Mouse (Mus musculus) midbrain, embryonic 10.5 days (tissue): ENCODE measurements around the gene Rbfox1. TPM values are rescaled to one million over a fixed set of nuclear protein-coding genes. Genes with fewer than 3 reads are reported as not detected.

Experiments used
- DNase-seq: peaks from one replicate; pipeline ENCODE4 v3.0.0-alpha.2; 2017; ENCODE audit warnings: low spot score
- H3K27ac ChIP-seq: fragments of 300-500 bp; sonication (generic); replicated peaks from 2 replicates; pipeline ENCODE4 v1.5.1; 2016; ENCODE audit warnings: mild to moderate bottlenecking
- H3K27me3 ChIP-seq: fragments of 300-500 bp; sonication (generic); 2 replicates; pipeline ENCODE4 v1.6.1; 2016; ENCODE audit warnings: low read depth, mild to moderate bottlenecking; ENCODE audit not compliant: poor library complexity, severe bottlenecking
- H3K36me3 ChIP-seq: fragments of 300-500 bp; sonication (generic); 2 replicates; pipeline ENCODE4 v1.6.1; 2016; ENCODE audit warnings: mild to moderate bottlenecking, moderate library complexity
- H3K4me1 ChIP-seq: fragments of 300-500 bp; sonication (generic); 2 replicates; pipeline ENCODE4 v1.6.1; 2016
- H3K4me3 ChIP-seq: fragments of 300-500 bp; sonication (generic); 2 replicates; pipeline ENCODE4 v1.5.1; 2016; ENCODE audit warnings: mild to moderate bottlenecking, moderate library complexity
- H3K9me3 ChIP-seq: fragments of 300-500 bp; sonication (generic); replicated peaks from 2 replicates; pipeline ENCODE4 v1.6.1; 2016; ENCODE audit warnings: mild to moderate bottlenecking
- WGBS: fragments of 180-500 bp; shearing (Covaris S2); methylation state at CpG from one replicate; pipeline ENCODE4 v1.1.7; 2016; 5-methylcytosine and 5-hydroxymethylcytosine counted together
- polyA plus RNA-seq: library from polyadenylated mRNA; unstranded; fragments of >200 nt; fragmentation: Nextera tagmentation; extraction: Ambion mirVana; gene quantifications from 2 replicates; pipeline ENCODE4 v1.2.1, GENCODE M21; 2016

The Rbfox1 gene
- polyA plus RNA-seq, 1 experiment from 2014 or later: 2.5 TPM

DNA sequence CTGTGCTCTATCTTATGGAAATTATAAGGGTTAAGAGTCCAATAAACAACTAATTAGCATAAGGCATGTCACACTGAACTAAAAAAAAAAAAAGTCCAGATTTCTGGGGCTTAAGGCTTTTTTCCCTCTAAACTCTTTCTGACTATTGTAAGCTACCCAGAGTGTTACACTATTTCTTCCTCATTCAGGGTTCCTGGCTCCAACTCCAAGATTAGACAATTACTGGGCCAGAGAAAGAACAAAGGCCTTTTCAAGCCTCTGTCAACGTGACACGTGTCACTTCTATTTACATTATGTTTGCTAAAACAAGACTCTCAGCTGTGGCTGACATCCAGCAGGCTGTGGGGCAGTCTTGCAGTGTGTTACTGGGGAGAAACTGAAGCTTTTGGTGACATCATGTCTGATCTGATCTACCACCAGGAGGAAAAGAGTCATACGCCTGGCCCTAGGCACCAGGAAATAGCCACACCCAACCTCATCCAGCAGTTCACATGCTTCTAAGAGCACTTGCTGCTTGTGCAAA is 536.5 kb downstream of the Rbfox1 start:
- Histone ChIP-seq H3K27ac (no peak overlapping the region), H3K27me3 (no peaks in the 10 kb centered on the region), H3K9me3 (no peaks in the 10 kb centered on the region; the same call in 1 of the 2 replicates), H3K36me3 (no peaks in the 10 kb centered on the region), H3K4me3 (no peak overlapping the region), H3K4me1 (no peaks in the 10 kb centered on the region)
- no peak for DNase-seq
- WGBS: 75% methylated on average over 3 of the region's 3 CpGs

DNA sequence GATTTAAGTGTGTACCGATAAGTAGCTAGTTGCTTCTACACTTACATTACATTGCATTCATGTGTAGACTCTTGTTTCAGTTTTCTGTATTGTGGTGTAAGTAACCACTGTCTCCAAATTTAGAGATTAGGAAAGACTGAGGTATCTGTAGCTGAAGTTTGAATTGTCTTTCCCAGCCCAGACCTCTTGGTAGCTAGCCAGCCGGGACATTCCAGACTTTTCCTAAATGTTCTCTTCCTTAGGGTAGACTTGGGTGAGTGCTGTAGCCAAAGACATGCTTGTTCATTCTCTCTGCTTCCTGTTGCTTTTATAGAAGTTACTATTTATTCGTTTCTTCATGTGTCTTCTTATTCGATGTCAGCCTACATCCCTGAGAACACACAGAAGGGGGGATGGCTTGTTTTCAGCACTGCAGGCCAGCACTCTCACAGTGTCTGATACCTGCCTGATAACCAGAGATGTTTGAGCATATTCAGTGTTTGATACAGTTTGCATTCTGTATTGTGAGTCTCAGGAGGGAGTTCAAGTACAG is 538.8 kb downstream of the Rbfox1 start:
- no peaks in the 10 kb centered on the region for H3K27me3 ChIP-seq
- no peaks in the 10 kb centered on the region; the same call in 1 of the 2 replicates for H3K9me3 ChIP-seq
- DNase-seq: no peak
- WGBS: 86% methylated on average over 4 of the region's 4 CpGs
- no peak overlapping the region for H3K4me3 ChIP-seq
- H3K27ac ChIP-seq: no peak overlapping the region
- no peaks in the 10 kb centered on the region for H3K36me3 ChIP-seq
- H3K4me1 ChIP-seq: peaks cover 4% of the 10 kb centered on the region

GRCm38 (mm10) chr16:6424738-6425137 is 539.6 kb downstream of the Rbfox1 start:
- Histone ChIP-seq H3K27ac (no peak overlapping the region), H3K4me3 (no peak overlapping the region), H3K4me1 (peaks cover 4% of the 10 kb centered on the region), H3K36me3 (no peaks in the 10 kb centered on the region), H3K9me3 (no peaks in the 10 kb centered on the region; the same call in 1 of the 2 replicates), H3K27me3 (no peaks in the 10 kb centered on the region)
- no peak for DNase-seq
- 81% methylated on average over 2 of the region's 2 CpGs for WGBS

DNA sequence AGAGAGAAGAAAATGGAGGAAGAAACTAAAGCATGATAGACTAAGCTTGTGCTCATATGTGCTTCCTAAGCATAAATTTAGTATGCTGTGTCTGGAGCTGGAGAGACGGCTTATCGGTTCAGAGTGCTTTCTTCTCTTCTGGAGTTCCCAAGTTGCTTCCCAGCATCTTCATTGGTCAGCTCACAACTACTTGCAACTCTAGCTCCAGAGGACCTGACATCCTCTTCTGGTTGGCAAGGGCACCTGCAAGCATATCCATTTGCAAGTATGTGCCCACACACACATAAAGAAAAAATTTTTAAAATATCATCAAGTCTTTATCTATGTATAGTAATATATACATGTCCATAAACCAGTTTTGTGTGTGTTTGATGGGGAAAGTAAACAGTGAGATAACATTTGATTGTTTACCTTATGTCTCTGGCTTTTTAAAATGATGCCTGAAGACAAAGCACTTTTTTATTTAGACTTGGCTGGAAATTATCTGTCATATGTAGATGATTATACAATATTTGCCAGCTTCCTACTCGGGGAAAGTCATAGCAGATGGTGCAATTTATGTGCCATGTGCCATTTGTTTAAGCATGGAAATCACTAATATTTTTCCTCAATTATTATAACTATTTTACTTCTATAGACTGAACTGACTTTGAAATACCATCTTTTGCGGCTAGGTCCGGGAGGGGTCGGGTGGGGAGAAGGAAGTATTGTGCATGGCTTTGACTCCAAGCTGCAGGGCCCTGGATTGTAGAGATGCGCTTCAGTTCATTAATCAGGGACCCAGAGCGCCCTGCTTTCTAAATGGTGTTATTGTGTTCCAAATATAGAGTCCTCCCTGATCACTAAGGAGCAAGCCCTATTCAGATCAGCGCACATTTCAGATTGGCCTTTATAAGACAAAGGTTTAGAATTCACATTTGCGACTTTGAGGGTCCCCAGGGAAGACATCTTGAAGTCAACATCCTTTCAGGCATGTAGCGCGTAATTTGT is 542.4 kb downstream of the Rbfox1 start:
- no peak overlapping the region for H3K27ac ChIP-seq
- H3K9me3 ChIP-seq: no peaks in the 10 kb centered on the region
- DNase-seq: no peak
- 80% methylated on average over 12 of the region's 12 CpGs for WGBS
- no peaks in the 10 kb centered on the region for H3K36me3 ChIP-seq
- H3K4me3 ChIP-seq: no peak overlapping the region
- H3K27me3 ChIP-seq: no peaks in the 10 kb centered on the region
- peaks cover 4% of the 10 kb centered on the region for H3K4me1 ChIP-seq

GRCm38 (mm10) chr16:6430981-6431380 is 545.8 kb downstream of the Rbfox1 start:
- DNase-seq: no peak
- no peak overlapping the region for H3K27ac ChIP-seq
- H3K4me1 ChIP-seq: peaks cover 4% of the 10 kb centered on the region
- H3K9me3 ChIP-seq: no peaks in the 10 kb centered on the region
- no peak overlapping the region for H3K4me3 ChIP-seq
- no peaks in the 10 kb centered on the region for H3K36me3 ChIP-seq
- WGBS: 90% methylated on average over 2 of the region's 2 CpGs
- no peaks in the 10 kb centered on the region for H3K27me3 ChIP-seq

DNA sequence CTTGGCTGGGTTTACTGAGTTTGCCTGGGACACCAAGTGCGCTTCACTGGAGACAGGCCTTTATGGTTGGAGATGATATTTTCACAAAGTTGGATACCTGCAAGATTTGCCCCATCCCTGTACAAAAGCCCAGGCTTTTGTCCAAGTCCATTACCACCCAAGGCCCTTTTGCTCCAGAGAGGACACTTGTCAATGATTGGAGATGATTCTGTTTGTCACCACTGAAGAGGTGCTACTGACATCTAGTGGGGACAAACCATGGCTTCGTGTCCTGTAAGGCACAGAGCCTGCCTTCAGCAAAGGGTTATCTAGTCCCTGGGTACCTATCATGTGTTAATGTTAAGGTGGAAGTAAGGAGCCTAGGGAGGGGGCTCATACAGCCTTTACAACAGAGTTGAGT is 551.3 kb downstream of the Rbfox1 start:
- DNase-seq: no peak

DNA sequence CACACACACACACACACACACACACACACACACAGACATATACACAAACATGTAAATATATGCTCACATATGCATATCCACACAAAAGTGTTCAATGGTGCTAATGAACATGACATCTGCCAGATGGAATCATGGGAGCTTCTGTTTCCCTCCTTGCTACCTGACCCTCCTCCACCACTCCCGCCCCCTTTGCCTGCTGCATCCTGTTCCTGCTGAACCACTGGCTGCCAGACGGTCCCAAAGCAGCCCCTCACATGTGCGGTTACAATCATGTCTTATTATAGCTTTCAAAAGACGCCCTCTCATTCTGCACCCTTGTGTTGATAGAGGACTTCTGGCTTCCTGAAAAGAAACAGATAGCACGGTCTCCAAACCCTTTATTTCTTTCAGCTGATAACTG is 563.1 kb downstream of the Rbfox1 start:
- 66% methylated on average over 5 of the region's 5 CpGs for WGBS
- no peak for DNase-seq
- no peak overlapping the region for H3K27ac ChIP-seq

More for the DNA sequence above, 551.3 kb downstream of the Rbfox1 start:
- Histone ChIP-seq H3K4me3 (no peak overlapping the region), H3K27ac (no peak overlapping the region), H3K27me3 (no peaks in the 10 kb centered on the region), H3K36me3 (no peaks in the 10 kb centered on the region), H3K9me3 (no peaks in the 10 kb centered on the region), H3K4me1 (no peaks in the 10 kb centered on the region)
- WGBS: 54% methylated on average over 2 of the region's 2 CpGs

GRCm38 (mm10) chr16:6455349-6455748 is 570.2 kb downstream of the Rbfox1 start:
- WGBS: 83% methylated on average over 3 of the region's 3 CpGs
- DNase-seq: peak; percentile 16
- H3K4me1 ChIP-seq: no peaks in the 10 kb centered on the region
- no peaks in the 10 kb centered on the region for H3K36me3 ChIP-seq
- H3K4me3 ChIP-seq: no peak overlapping the region
- no peaks in the 10 kb centered on the region for H3K9me3 ChIP-seq
- H3K27ac ChIP-seq: no peak overlapping the region
- H3K27me3 ChIP-seq: no peaks in the 10 kb centered on the region

More for the DNA sequence above, 563.1 kb downstream of the Rbfox1 start:
- Histone ChIP-seq H3K9me3 (no peaks in the 10 kb centered on the region), H3K36me3 (no peaks in the 10 kb centered on the region), H3K4me3 (no peak overlapping the region), H3K27me3 (no peaks in the 10 kb centered on the region), H3K4me1 (no peaks in the 10 kb centered on the region)

GRCm38 (mm10) chr16:6479094-6479590 is 594.0 kb downstream of the Rbfox1 start:
- H3K4me1 ChIP-seq: peaks cover 8% of the 10 kb centered on the region
- WGBS: 72% methylated on average over 1 of the region's 1 CpGs
- no peaks in the 10 kb centered on the region for H3K9me3 ChIP-seq
- DNase-seq: no peak
- H3K27ac ChIP-seq: no peak overlapping the region
- H3K36me3 ChIP-seq: no peaks in the 10 kb centered on the region
- H3K27me3 ChIP-seq: no peaks in the 10 kb centered on the region
- no peak overlapping the region for H3K4me3 ChIP-seq

DNA sequence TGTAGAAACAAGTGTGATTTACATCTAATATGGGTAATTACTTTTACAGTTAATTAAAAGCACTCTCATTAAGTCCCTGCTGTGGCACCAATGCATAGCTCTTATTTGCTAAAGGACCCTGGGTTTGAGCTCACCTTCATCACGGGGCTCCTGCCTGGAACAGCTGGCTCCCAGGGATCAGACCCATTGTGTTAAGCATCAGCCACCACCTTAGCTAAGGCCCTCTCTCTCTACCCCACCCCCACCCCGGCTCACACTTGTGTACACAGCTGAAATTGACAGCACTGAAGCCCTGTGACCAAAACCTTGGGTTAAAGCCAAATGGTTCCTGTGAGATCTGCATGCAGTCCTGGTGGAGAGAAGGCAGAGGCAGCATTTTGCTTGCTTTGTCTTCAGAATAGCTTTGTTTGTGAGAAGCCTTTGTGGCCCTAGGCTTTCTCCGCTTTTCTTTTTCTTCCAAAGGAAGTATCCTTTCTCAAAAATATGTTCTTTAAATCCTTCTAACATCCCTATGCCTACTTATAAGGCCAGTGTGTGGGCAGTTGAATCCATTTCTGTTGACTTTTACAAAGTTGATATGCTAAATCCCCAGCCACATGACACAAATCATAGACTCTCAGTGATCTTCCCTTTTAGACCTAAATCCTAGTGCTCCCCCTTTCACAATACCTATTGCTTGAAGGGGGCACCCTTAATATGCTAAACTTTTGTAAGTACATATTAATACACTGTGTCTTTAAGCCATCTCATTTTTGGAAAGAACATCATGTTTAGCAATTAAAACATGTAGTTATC is 594.7 kb downstream of the Rbfox1 start:
- peaks cover 8% of the 10 kb centered on the region for H3K4me1 ChIP-seq
- no peak for DNase-seq
- 26% methylated on average over 3 of the region's 3 CpGs for WGBS
- no peaks in the 10 kb centered on the region for H3K27me3 ChIP-seq
- H3K36me3 ChIP-seq: no peaks in the 10 kb centered on the region
- no peak overlapping the region for H3K27ac ChIP-seq
- no peaks in the 10 kb centered on the region for H3K9me3 ChIP-seq
- no peak overlapping the region for H3K4me3 ChIP-seq

GRCm38 (mm10) chr16:6480411-6480728 is 595.2 kb downstream of the Rbfox1 start:
- Histone ChIP-seq H3K27ac (no peak overlapping the region), H3K36me3 (no peaks in the 10 kb centered on the region), H3K27me3 (no peaks in the 10 kb centered on the region), H3K9me3 (no peaks in the 10 kb centered on the region), H3K4me3 (no peak overlapping the region), H3K4me1 (peaks cover 8% of the 10 kb centered on the region)
- WGBS: 13% methylated on average over 5 of the region's 5 CpGs
- DNase-seq: peak; percentile 53

DNA sequence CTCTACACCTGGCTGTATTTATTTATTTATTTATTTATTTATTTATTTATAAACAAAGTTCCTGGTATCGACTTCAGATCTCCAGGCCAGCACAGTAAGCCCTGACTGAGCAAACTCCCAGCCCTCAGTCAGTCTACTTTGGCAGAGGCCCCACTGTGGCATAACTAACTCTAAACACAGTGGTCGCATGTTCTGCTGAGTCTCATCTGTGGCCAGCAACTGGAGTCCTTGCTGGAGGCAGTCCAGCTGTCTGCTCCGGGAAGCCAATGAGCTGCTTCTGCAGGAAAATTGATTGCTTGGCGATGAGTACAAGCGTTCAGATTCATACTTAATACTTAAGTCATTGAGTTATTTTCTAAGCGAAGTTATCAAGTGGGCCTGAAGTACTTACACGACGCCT is 598.5 kb downstream of the Rbfox1 start:
- Histone ChIP-seq H3K9me3 (no peaks in the 10 kb centered on the region), H3K4me1 (peaks cover 8% of the 10 kb centered on the region), H3K36me3 (no peaks in the 10 kb centered on the region), H3K27ac (no peak overlapping the region), H3K27me3 (no peaks in the 10 kb centered on the region), H3K4me3 (no peak overlapping the region)
- no peak for DNase-seq
- 94% methylated on average over 8 of the region's 8 CpGs for WGBS
